Mouse (Mus musculus) heart, postnatal 0 days (tissue): ENCODE results near the gene Bckdha. TPM values are rescaled to one million over a fixed set of nuclear protein-coding genes. Genes with fewer than 3 reads are reported as not detected.

ENCODE experiments used
- ATAC-seq: fragments of 200-750 bp; cut with Nextera tagmentation; 2 replicates; pipeline ENCODE4 v1.8.0; 2017; ENCODE audit warnings: low read depth, moderate number of reproducible peaks, moderate library complexity; ENCODE audit not compliant: insufficient read depth
- DNase-seq: peaks from one replicate; pipeline ENCODE4 v3.0.0-alpha.2; 2016; ENCODE audit warnings: low spot score
- H3K27ac ChIP-seq: fragments of 300-500 bp; sonication (generic); 2 replicates; pipeline ENCODE4 v1.5.1; 2014; ENCODE audit warnings: low read depth, mild to moderate bottlenecking
- H3K27me3 ChIP-seq: fragments of 300-500 bp; sonication (generic); 2 replicates; pipeline ENCODE4 v1.6.1; 2014; ENCODE audit warnings: low read length, mixed read lengths; ENCODE audit not compliant: control insufficient read depth, insufficient read depth
- H3K36me3 ChIP-seq: fragments of 300-500 bp; sonication (generic); replicated peaks from 2 replicates; pipeline ENCODE4 v1.6.1; 2014; ENCODE audit warnings: low read length, mixed read lengths; ENCODE audit not compliant: control insufficient read depth, insufficient read depth
- H3K4me1 ChIP-seq: fragments of 300-500 bp; sonication (generic); 2 replicates; pipeline ENCODE4 v1.6.1; 2014; ENCODE audit warnings: antibody characterized with exemption; ENCODE audit not compliant: control insufficient read depth, insufficient read depth
- H3K4me2 ChIP-seq: fragments of 300-500 bp; sonication (generic); 2 replicates; pipeline ENCODE4 v1.6.1; 2014; ENCODE audit warnings: low read depth, mild to moderate bottlenecking, low read length, moderate library complexity
- H3K4me3 ChIP-seq: fragments of 300-500 bp; sonication (generic); 2 replicates; pipeline ENCODE4 v1.5.1; 2014; ENCODE audit warnings: low read depth, low read length
- H3K9ac ChIP-seq: fragments of 300-500 bp; sonication (generic); replicated peaks from 2 replicates; pipeline ENCODE4 v1.6.1; 2014; ENCODE audit warnings: low read depth, low read length, mixed read lengths
- H3K9me3 ChIP-seq: fragments of 300-500 bp; sonication (generic); replicated peaks from 2 replicates; pipeline ENCODE4 v1.6.1; 2016; ENCODE audit warnings: low read length; ENCODE audit not compliant: control insufficient read depth
- CTCF ChIP-seq: IDR thresholded peaks from 2 replicates; pipeline ENCODE4 v1.5.1; 2016; ENCODE audit warnings: antibody characterized with exemption, control low read depth, low read depth
- EP300 ChIP-seq: IDR thresholded peaks from 2 replicates; pipeline ENCODE4 v1.6.1; 2016; ENCODE audit warnings: antibody characterized with exemption, low read depth
- WGBS: fragments of 180-500 bp; shearing (Covaris S2); extraction: QIAGEN DNeasy Blood & Tissue Kit; methylation state at CpG from one replicate; pipeline ENCODE4 v1.1.7; 2014; 5-methylcytosine and 5-hydroxymethylcytosine counted together
- polyA plus RNA-seq: library from polyadenylated mRNA; unstranded; fragments of >200 nt; fragmentation: Nextera tagmentation; extraction: Ambion mirVana; gene quantifications from 2 replicates; pipeline ENCODE4 v1.2.1, GENCODE M21; 2015
- total RNA-seq: library from RNA; depleted of rRNA; stranded (reverse); fragments of >200 nt; gene quantifications from 2 replicates; pipeline ENCODE4 v1.2.3, GENCODE M21; 2014; ENCODE audit warnings: low replicate concordance

The Bckdha gene
- total and polyA plus RNA-seq, 2 experiments from 2014 or later: 89.5 to 154 TPM

DNA sequence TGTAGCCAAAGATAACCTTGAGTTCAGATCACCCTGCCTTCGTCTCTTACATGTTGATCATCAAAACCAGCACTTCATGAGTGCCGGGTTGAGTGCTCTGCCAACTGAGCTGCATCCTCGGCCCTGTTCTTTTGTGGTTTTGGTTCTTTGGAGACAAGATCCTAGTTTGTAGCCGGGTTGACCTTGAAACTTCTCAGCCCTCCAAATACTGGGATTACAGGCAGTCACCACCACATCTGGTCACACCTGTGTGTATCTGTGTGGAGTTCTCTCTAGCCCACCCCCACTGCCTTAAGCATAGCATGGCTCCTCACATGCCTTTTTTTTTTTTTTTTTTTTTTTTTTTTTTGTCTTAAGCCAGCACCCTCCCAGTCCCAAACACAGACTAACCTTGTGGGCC, 11.3 kb upstream of the Bckdha start:
- Histone ChIP-seq H3K4me3 (no peak overlapping the region), H3K9me3 (no peaks in the 10 kb centered on the region), H3K9ac (no peak overlapping the region), H3K4me1 (peaks cover 4% of the 10 kb centered on the region; the same call in 1 of the 2 replicates), H3K4me2 (no peak overlapping the region), H3K27ac (no peak overlapping the region), H3K36me3 (peaks cover 31% of the 10 kb centered on the region), H3K27me3 (peaks cover 18% of the 10 kb centered on the region; the same call in 1 of the 2 replicates)
- ATAC-seq (no peak), DNase-seq (no peak)
- WGBS: 84% methylated on average over 4 of the region's 4 CpGs
- TF ChIP-seq CTCF (no peak), EP300 (no peak)

DNA sequence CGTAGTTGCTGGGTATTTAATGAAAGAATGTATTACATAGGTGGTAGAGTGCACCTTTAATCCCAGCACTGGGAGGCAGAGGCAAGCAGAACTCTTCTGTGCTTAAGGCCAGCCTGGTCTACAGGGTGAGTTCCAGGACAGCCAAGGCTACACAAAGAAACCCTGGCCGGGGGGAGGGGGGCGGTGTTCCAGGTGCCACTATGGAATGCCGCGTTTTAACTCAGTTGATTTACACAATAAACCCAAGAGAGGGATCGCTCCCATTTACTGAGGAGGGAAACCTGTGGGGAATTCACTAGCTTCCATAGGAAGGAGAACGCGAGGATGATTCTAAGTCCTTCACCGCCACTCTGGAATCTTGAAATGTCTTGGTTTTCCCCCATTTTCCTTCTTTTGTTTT, 10.8 kb upstream of the Bckdha start:
- Histone ChIP-seq H3K27me3 (peaks cover 14% of the 10 kb centered on the region; the same call in 1 of the 2 replicates), H3K4me3 (no peak overlapping the region), H3K9me3 (no peaks in the 10 kb centered on the region), H3K4me2 (no peak overlapping the region), H3K27ac (no peak overlapping the region), H3K36me3 (peaks cover 36% of the 10 kb centered on the region), H3K9ac (no peak overlapping the region), H3K4me1 (no peaks in the 10 kb centered on the region)
- 82% methylated on average over 9 of the region's 9 CpGs for WGBS
- ATAC-seq (no peak), DNase-seq (no peak)
- no peak for TF ChIP-seq CTCF
- TF ChIP-seq EP300: no peak

DNA sequence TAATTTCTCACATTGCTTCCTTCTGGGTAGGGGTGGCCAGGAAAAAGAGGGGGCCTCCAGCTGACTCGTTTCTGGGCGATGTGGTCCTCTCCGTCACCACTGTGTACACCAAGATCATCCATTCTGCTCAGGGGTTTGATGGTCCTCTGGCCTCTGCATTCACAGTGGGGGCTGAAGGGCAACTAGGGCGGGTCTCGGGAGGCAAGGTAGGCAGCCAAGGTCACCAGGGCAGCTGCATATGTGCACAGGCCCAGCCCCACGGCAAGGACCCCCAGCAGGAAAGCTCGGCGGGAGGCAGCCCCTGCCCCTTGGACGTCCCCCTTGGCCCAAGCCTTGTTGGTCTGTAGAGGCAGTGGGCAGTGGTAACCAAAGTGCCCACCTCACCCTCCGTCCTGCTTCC, 10.4 kb upstream of the Bckdha start:
- DNase-seq (no peak), ATAC-seq (no peak)
- Histone ChIP-seq H3K27ac (no peak overlapping the region), H3K36me3 (peaks cover 41% of the 10 kb centered on the region), H3K4me2 (no peak overlapping the region), H3K4me3 (no peak overlapping the region), H3K27me3 (peaks cover 9% of the 10 kb centered on the region; the same call in 1 of the 2 replicates), H3K9ac (no peak overlapping the region), H3K4me1 (no peaks in the 10 kb centered on the region), H3K9me3 (no peaks in the 10 kb centered on the region)
- TF ChIP-seq EP300: no peak
- no peak for TF ChIP-seq CTCF
- 88% methylated on average over 10 of the region's 10 CpGs for WGBS

DNA sequence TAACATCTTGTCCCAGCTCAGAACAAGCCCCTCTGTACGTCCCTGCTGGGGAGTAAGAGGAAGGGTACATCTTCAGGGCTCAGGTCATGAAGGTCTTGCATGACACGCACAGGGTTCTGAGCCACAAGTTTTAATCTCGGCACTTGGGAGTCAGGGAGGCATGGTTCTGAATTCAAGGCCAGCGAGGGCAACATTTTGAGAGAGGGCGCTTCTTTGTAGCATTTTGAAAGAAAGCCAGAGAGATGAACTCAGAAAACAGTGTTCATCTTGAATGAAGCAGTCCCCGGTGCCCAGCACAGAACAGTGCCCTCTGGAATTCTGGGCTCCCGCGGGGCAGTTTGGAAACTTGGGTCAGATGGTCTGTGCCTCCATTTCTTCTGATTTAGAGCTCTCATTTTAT, 7.6 kb upstream of the Bckdha start:
- Histone ChIP-seq H3K36me3 (peaks cover 47% of the 10 kb centered on the region), H3K27ac (no peak overlapping the region), H3K4me2 (no peak overlapping the region), H3K9me3 (no peaks in the 10 kb centered on the region), H3K4me1 (no peaks in the 10 kb centered on the region), H3K27me3 (no peaks in the 10 kb centered on the region), H3K4me3 (no peak overlapping the region), H3K9ac (no peak overlapping the region)
- no peak for DNase-seq
- ATAC-seq: no peak
- WGBS: 92% methylated on average over 8 of the region's 8 CpGs
- no peak for TF ChIP-seq EP300
- TF ChIP-seq CTCF: no peak

DNA sequence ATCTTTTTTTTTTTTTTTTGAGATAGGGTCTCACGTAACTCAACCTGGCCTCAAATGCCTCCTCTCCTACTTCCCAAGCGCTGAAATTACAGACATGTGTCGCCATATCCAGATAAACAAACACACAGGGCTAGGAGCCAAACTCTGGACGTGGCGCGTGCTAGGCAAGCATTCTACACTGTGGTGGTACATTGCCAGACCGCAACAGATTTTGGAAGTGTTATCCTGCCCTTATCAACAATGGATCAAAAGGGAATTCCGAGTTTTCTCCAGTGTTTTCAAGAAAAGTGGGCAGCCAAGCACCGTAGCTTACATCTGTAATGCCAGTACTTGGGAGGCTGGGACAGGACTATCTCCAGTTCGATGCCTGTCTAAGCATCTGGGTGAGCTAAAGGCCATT, 996 bp downstream of the Bckdha start:
- no peak for DNase-seq
- Histone ChIP-seq H3K9ac (peak overlapping the region; percentile 76), H3K27ac (peak overlapping the region; percentile 81; the same call in 1 of the 2 replicates), H3K27me3 (no peaks in the 10 kb centered on the region), H3K9me3 (no peaks in the 10 kb centered on the region), H3K4me2 (peak overlapping the region; percentile 78), H3K4me1 (peaks cover 14% of the 10 kb centered on the region), H3K36me3 (0 out of 2 replicates have a peak, but pooled peaks cover 3% of the 10 kb centered on the region), H3K4me3 (peak overlapping the region; percentile 67)
- whole genome bisulfite sequencing: 27% methylated on average over 10 of the region's 10 CpGs
- ATAC-seq: no peak
- no peak for TF ChIP-seq EP300
- no peak for TF ChIP-seq CTCF

DNA sequence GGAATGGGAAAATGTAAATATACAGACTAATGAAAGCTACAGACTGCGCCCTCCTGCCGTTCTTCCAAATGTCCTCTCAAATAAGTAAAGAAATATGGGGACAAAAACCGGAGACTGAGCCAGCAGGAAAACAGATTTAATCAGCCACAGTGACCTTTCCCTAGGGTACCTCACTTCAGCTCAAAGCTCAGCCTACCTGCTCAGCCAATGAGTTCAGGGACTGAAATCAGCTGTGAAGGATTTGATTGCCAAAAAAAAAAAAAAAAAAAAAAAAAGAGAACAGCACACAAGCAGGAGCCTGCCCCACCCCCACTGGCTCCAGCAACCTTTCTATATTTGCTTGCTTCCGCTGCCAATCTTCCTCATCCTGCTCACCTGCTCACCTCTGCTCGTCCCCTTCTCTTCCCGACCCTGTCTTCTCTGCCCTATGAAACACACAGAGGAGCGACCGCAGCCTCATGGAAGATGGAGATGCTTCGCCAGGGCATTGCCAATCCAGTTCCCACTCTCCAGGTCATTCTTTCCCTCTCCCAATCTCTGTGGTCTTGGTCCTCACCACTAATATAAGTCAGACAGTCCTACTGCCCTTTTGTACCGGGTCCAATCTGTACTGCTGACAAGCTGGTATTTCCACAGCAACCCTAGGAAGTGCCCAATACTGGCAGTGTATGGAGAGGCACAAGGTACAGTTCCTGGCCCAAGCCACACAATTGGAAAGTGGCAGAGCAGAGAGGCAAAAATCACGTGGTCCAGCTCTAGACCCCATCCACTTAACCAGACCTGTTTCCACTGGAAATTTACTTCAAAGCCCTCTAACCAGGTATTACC, 3.0 kb downstream of the Bckdha start:
- no peak for ATAC-seq
- TF ChIP-seq CTCF (no peak), EP300 (no peak)
- Histone ChIP-seq H3K9me3 (no peaks in the 10 kb centered on the region), H3K4me3 (no peak overlapping the region), H3K4me1 (peaks cover 14% of the 10 kb centered on the region), H3K36me3 (0 out of 2 replicates have a peak, but pooled peaks cover 3% of the 10 kb centered on the region), H3K9ac (no peak overlapping the region), H3K27me3 (no peaks in the 10 kb centered on the region), H3K27ac (no peak overlapping the region), H3K4me2 (no peak overlapping the region)
- 69% methylated on average over 11 of the region's 11 CpGs for WGBS
- no peak for DNase-seq
